Mouse (Mus musculus) heart, embryonic 14.5 days (tissue): ENCODE measurements around the gene Tgfb1. TPM values are rescaled to one million over a fixed set of nuclear protein-coding genes. Genes with fewer than 3 reads are reported as not detected.

Source experiments
- ATAC-seq: fragments of 200-750 bp; cut with Nextera tagmentation; 2 replicates; pipeline ENCODE4 v1.8.0; 2017; ENCODE audit warnings: low read depth, moderate TSS enrichment; ENCODE audit not compliant: insufficient number of reproducible peaks, insufficient read depth, low FRiP score
- H3K27ac ChIP-seq, 2 experiments: fragments of 200-500 bp in 1 of 2; fragments of 300-500 bp in 1 of 2; sonication (generic) in 1 of 2; replicated peaks in 1 of 2; 2 replicates each; pipeline ENCODE4 v1.5.1; 2012 to 2014; ENCODE audit warnings: low read depth in 2 of 2, low read length in 2 of 2, control low read depth in 1 of 2, mild to moderate bottlenecking in 1 of 2, mixed read lengths in 1 of 2; ENCODE audit not compliant: control insufficient read depth in 1 of 2, insufficient read depth in 1 of 2
- H3K27me3 ChIP-seq: fragments of 300-500 bp; sonication (generic); 2 replicates; pipeline ENCODE4 v1.6.1; 2014; ENCODE audit warnings: mild to moderate bottlenecking, low read length, control low read depth; ENCODE audit not compliant: control insufficient read depth, insufficient read depth
- H3K36me3 ChIP-seq: fragments of 300-500 bp; sonication (generic); 2 replicates; pipeline ENCODE4 v1.6.1; 2014; ENCODE audit warnings: mild to moderate bottlenecking, control low read depth, low read length, mixed read lengths; ENCODE audit not compliant: control insufficient read depth, insufficient read depth
- H3K4me1 ChIP-seq, 2 experiments: fragments of 200-500 bp in 1 of 2; fragments of 300-500 bp in 1 of 2; sonication (generic) in 1 of 2; 2 replicates each; pipeline ENCODE4 v1.6.1; 2012 to 2014; ENCODE audit warnings: low read length in 2 of 2, control low read depth in 1 of 2, mixed read lengths in 1 of 2; ENCODE audit not compliant: control insufficient read depth in 2 of 2, insufficient read depth in 2 of 2
- H3K4me2 ChIP-seq: fragments of 300-500 bp; sonication (generic); 2 replicates; pipeline ENCODE4 v1.6.1; 2014; ENCODE audit warnings: mild to moderate bottlenecking, low read length
- H3K4me3 ChIP-seq, 2 experiments: fragments of 200-500 bp in 1 of 2; fragments of 300-500 bp in 1 of 2; sonication (generic) in 1 of 2; 2 replicates each; pipeline ENCODE4 v1.5.1; 2012 to 2014; ENCODE audit warnings: low read length in 2 of 2, mild to moderate bottlenecking in 2 of 2, control low read depth in 1 of 2, low read depth in 1 of 2, moderate library complexity in 1 of 2; ENCODE audit not compliant: control insufficient read depth in 1 of 2, insufficient read depth in 1 of 2
- H3K9ac ChIP-seq: fragments of 300-500 bp; sonication (generic); 2 replicates; pipeline ENCODE4 v1.6.1; 2014; ENCODE audit warnings: mild to moderate bottlenecking, low read length
- H3K9me3 ChIP-seq: fragments of 300-500 bp; sonication (generic); 2 replicates; pipeline ENCODE4 v1.6.1; 2016; ENCODE audit warnings: low read length, control low read depth; ENCODE audit not compliant: control insufficient read depth
- WGBS: fragments of 180-500 bp; shearing (Covaris S2); extraction: QIAGEN DNeasy Blood & Tissue Kit; methylation state at CpG from one replicate; pipeline ENCODE4 v1.1.7; 2014; 5-methylcytosine and 5-hydroxymethylcytosine counted together
- polyA plus RNA-seq: library from polyadenylated mRNA; unstranded; fragments of >200 nt; fragmentation: Nextera tagmentation; extraction: Ambion mirVana; gene quantifications from 2 replicates; pipeline ENCODE4 v1.2.1, GENCODE M21; 2014

Gene Tgfb1
- polyA plus RNA-seq, 1 experiment from 2014 or later, result 4.5 TPM

DNA sequence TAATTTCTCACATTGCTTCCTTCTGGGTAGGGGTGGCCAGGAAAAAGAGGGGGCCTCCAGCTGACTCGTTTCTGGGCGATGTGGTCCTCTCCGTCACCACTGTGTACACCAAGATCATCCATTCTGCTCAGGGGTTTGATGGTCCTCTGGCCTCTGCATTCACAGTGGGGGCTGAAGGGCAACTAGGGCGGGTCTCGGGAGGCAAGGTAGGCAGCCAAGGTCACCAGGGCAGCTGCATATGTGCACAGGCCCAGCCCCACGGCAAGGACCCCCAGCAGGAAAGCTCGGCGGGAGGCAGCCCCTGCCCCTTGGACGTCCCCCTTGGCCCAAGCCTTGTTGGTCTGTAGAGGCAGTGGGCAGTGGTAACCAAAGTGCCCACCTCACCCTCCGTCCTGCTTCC lies 17.6 kb upstream of the Tgfb1 start:
- no peak overlapping the region for H3K4me3 ChIP-seq
- ATAC-seq, result no peak
- H3K4me1 ChIP-seq, result no peaks in the 10 kb centered on the region; a peak in 1 of 4 replicates
- peaks cover 10% of the 10 kb centered on the region for H3K27me3 ChIP-seq
- H3K9me3 ChIP-seq, result no peaks in the 10 kb centered on the region
- no peak overlapping the region for H3K4me2 ChIP-seq
- peaks cover 31% of the 10 kb centered on the region for H3K36me3 ChIP-seq
- no peak overlapping the region for H3K27ac ChIP-seq
- WGBS, result 92% methylated on average over 10 of the region's 10 CpGs
- no peak overlapping the region for H3K9ac ChIP-seq

GRCm38 (mm10) chr7:25669631-25670030 lies 17.2 kb upstream of the Tgfb1 start:
- Histone ChIP-seq H3K27ac (no peak overlapping the region), H3K9me3 (no peaks in the 10 kb centered on the region), H3K4me2 (no peak overlapping the region), H3K4me1 (peaks cover 0 to 1% of the 10 kb centered on the region in 2 experiments; a peak in 2 of 4 replicates), H3K9ac (no peak overlapping the region), H3K27me3 (peaks cover 14% of the 10 kb centered on the region), H3K36me3 (peaks cover 26% of the 10 kb centered on the region), H3K4me3 (no peak overlapping the region)
- WGBS, result 79% methylated on average over 9 of the region's 9 CpGs
- ATAC-seq, result no peak

DNA sequence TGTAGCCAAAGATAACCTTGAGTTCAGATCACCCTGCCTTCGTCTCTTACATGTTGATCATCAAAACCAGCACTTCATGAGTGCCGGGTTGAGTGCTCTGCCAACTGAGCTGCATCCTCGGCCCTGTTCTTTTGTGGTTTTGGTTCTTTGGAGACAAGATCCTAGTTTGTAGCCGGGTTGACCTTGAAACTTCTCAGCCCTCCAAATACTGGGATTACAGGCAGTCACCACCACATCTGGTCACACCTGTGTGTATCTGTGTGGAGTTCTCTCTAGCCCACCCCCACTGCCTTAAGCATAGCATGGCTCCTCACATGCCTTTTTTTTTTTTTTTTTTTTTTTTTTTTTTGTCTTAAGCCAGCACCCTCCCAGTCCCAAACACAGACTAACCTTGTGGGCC lies 16.7 kb upstream of the Tgfb1 start:
- peaks cover 21% of the 10 kb centered on the region for H3K36me3 ChIP-seq
- WGBS, result 86% methylated on average over 4 of the region's 4 CpGs

DNA sequence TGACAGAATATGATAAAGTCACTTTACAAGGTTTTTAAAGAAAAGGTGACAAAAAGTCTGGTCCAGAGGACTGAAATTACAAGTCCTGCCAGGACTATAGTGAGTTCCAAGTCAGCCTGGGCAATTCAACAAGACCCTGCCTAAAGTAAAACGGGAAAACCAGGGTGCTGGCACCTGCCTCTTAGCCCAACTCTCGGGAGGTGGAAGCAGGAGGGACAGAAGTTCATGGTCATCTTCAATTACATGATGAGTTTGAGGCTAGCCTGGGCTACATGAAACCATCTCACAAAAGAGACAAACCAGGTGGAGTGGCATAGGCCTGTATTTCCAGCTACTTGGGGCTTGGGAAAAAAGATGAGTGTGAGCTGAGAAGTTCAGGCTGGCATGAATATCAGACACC lies 15.1 kb upstream of the Tgfb1 start:
- Histone ChIP-seq H3K4me3 (no peak overlapping the region), H3K9ac (no peak overlapping the region), H3K27me3 (peaks cover 29% of the 10 kb centered on the region), H3K4me2 (no peak overlapping the region), H3K4me1 (peaks cover 7 to 15% of the 10 kb centered on the region in 2 experiments; a peak in 2 of 4 replicates), H3K36me3 (peaks cover 10% of the 10 kb centered on the region; the same call in 1 of the 2 replicates), H3K9me3 (no peaks in the 10 kb centered on the region), H3K27ac (no peak overlapping the region)
- no peak for ATAC-seq
- 47% methylated on average over 2 of the region's 2 CpGs for WGBS

More for the DNA sequence above, 16.7 kb upstream of the Tgfb1 start:
- H3K4me3 ChIP-seq, result no peak overlapping the region
- H3K27ac ChIP-seq, result no peak overlapping the region
- peaks cover 19% of the 10 kb centered on the region for H3K27me3 ChIP-seq
- no peak overlapping the region for H3K4me2 ChIP-seq
- H3K4me1 ChIP-seq, result peaks cover 2 to 6% of the 10 kb centered on the region in 2 experiments; a peak in 2 of 4 replicates
- no peak overlapping the region for H3K9ac ChIP-seq
- ATAC-seq, result no peak
- no peaks in the 10 kb centered on the region for H3K9me3 ChIP-seq

DNA sequence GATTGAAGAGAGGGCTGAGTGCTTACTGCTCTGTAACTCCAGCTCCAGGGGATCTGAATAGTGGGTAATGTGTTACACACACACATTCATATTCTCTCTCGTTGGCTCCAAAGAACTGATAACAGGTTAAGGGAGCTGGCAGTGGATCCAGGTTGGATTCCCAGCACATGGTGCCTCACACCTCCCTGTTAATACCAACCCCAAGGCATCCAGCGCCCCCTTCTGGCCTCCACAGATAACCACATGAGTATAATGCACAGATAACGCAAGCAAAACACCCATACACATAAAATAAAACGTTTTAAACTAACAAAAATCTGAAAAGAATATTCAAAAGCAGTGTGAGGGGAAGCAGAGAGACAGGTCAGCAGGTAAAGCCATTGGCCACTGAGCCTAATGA lies 14.4 kb upstream of the Tgfb1 start:
- no peak overlapping the region for H3K9ac ChIP-seq
- H3K27me3 ChIP-seq, result peaks cover 29% of the 10 kb centered on the region
- 49% methylated on average over 4 of the region's 4 CpGs for WGBS
- peaks cover 10% of the 10 kb centered on the region; the same call in 1 of the 2 replicates for H3K36me3 ChIP-seq
- no peak overlapping the region for H3K4me2 ChIP-seq
- no peak for ATAC-seq
- H3K9me3 ChIP-seq, result no peaks in the 10 kb centered on the region
- no peak overlapping the region for H3K27ac ChIP-seq
- no peak overlapping the region for H3K4me3 ChIP-seq
- H3K4me1 ChIP-seq, result peaks cover 8 to 16% of the 10 kb centered on the region in 2 experiments; a peak in 2 of 4 replicates

DNA sequence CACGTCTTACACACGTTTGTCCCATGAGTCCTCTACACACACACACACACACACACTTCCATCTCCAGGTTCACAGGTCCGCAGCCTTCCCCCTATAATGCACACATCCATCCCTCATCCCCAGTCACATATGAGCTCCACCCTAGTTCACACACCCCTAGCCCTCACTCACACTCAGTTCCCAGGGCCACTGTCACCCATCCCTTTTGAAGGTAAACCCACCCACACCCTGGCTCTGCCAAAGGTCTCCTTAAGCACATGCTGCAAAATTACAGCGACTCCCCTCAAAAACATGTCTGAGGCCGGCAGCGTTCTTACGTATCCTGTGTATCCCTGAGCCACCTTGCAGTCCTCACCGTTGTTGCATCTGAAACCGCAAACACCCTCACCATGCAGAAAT lies 12.5 kb upstream of the Tgfb1 start:
- no peak overlapping the region for H3K4me3 ChIP-seq
- H3K27me3 ChIP-seq, result peaks cover 29% of the 10 kb centered on the region
- no peaks in the 10 kb centered on the region for H3K36me3 ChIP-seq
- 22% methylated on average over 9 of the region's 9 CpGs for WGBS
- H3K4me1 ChIP-seq, result peaks cover 8 to 16% of the 10 kb centered on the region in 2 experiments; a peak in 2 of 4 replicates
- H3K4me2 ChIP-seq, result peak overlapping the region; percentile 59; the same call in 1 of the 2 replicates
- H3K9ac ChIP-seq, result no peak overlapping the region
- ATAC-seq, result no peak
- no peaks in the 10 kb centered on the region for H3K9me3 ChIP-seq
- H3K27ac ChIP-seq, result no peak overlapping the region

DNA sequence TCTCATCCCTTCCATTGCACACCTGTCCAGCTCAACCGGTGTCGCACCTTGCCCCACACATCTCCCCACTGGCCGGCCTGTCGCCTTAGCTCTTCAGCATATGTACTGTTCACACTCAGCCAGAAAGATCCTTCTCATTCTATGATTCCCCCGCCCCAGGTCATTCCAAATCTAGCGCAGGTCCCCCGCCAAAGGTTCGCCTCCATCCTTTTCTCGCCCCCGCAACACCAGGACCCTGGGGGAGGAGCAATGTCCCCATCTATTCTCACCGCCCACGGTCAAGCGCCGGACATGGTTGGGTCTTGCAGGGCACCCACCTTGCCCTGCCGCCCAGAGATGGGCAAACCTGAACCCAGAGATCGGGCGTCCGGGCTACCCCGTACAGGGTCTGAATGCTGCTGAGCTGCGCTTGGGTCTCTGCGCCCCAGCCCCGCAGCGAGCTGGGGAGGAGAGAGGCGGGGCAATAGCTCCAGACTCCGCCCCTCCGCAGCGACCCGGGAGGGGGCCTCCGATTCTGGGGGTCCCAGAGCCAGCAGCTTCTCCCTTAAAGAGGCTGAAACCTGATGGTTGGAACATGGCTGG lies 12.0 kb upstream of the Tgfb1 start, which contains the start of gene Tmem91:
Gene Tmem91 (minus strand): TSS at position 448 of the 582 bp plus-strand sequence.
- 2% methylated on average over 29 of the region's 29 CpGs for WGBS
- no peaks in the 10 kb centered on the region for H3K36me3 ChIP-seq
- H3K4me2 ChIP-seq, result peak within 1 kb of the TSS; percentile 59
- H3K4me1 ChIP-seq, result peaks cover 8 to 16% of the 10 kb centered on the region in 2 experiments; a peak in 2 of 4 replicates
- H3K27ac ChIP-seq, result no peak within 1 kb of the TSS
- peak within 1 kb of the TSS; percentile 20 to 27; a peak in 3 of 4 replicates for H3K4me3 ChIP-seq
- ATAC-seq, result no peak
- H3K9me3 ChIP-seq, result no peaks in the 10 kb centered on the region
- H3K9ac ChIP-seq, result 0 out of 2 replicates have a peak within 1 kb of the TSS, but pooled peaks have one; percentile 6
- H3K27me3 ChIP-seq, result peaks cover 29% of the 10 kb centered on the region
